Mouse (Mus musculus): ENCODE data around the gene Tmbim4. TPM values are rescaled to one million over a fixed set of nuclear protein-coding genes. Genes with fewer than 3 reads are reported as not detected.

Tmbim4 gene
- polyA plus RNA-seq (2017; shearing (Covaris generic)), result 100 to 1,000 TPM; 122 to 164 (median 132) TPM

- ATAC-seq, result peak; percentile 52
Observed at GRCm38 (mm10) chr10:120201131-120201921, at the start of gene Tmbim4. TSS of gene Tmbim4 (plus strand) at chr10:120201590.

GRCm38 (mm10) chr10:120151672-120152071, 49.7 kb upstream of the Tmbim4 start:
- ATAC-seq, result no peak

DNA sequence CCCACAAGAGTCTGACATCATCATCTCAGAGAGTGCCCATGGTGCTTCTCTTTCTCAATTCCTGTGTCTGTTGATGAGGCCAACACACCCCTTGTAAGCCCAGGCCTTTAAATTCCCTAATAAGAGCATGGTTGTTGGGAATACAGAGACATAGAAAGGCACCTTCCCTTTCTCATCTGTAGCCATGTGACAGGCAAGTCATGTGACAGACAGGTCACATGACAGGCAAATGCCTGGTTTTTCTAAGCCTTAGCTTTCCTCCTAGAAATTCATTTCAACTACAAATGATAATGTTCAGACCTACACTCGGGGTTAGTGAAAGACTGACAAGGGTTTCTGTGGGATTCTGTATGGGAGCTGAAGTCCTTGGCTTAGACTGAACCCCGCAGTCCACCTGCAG, 47.5 kb upstream of the Tmbim4 start:
- ATAC-seq, result no peak

- ATAC-seq, result no peak
Observed at GRCm38 (mm10) chr10:120160533-120160932, 40.9 kb upstream of the Tmbim4 start.

DNA sequence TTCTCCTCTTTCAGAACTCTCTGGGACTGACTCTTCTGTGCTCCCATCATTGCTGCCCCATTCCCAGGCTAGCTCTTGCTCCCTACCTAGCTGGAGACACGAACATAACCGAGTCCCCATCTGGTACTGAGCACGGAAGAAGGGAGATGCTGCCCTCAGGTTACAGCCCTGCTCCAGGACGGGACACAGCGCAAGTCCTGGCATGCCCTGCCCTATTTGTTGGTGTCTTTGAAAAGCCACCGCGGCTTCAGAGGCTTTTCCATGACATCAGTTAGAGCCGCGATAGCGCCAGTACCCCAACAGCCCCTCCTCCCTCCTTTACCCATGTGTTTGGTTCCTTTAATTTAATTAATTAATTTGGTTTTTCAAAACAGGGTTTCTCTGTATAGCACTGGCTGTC, 38.5 kb upstream of the Tmbim4 start:
- no peak for ATAC-seq

DNA sequence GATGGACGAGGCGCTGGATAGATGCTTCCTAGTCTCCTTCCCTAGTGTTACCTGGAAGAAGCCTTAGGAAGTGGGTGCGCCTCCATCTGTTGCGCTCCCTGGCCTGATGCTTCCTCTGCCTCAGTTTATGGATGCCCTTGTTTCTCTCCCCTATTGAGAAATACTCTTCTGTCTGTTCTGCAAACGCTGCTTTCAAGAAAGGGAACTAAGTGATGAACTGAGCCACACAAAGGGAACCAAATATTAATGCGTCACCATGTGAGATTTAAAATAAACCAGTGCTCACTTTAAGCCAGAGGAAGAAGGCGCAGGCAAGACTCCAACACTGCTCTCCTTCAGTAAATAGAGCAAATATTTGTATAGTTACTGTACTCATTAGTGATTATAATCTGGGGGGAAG, 37.9 kb upstream of the Tmbim4 start:
- no peak for ATAC-seq

GRCm38 (mm10) chr10:120164931-120165792, 36.2 kb upstream of the Tmbim4 start:
- ATAC-seq, result no peak

DNA sequence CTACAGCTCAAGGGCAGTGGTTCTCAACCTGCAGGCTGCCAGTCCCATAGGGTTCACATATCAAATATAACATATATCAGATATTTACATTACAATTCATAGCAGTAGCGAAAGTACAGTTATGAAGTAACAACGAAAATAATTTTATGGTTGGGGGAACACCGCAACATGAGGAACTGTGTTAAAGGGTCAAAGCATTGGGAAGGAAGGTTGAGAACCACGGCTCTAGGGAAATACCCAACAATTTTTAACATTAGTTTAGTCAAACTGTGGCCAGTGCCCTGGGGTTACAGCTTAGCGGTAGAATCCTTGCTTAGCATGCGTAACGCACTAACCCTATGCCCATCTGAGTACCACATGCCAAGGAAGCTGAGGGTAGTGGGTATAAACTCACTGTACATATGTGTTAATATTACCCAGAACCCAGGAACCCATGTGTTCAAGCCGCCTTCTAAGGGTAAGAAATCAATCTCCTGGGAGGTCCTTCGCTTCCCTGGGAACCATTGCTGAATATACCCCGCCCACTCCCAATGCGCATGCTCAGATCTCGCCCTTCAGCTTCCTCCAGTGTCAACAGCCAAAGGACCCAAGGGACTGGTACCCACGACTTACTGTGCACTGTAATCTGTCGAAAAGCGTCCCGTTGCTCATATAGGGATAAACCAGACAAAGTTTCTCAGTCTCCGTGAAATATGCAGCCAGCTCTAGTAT, 35.4 kb upstream of the Tmbim4 start:
- ATAC-seq, result no peak

GRCm38 (mm10) chr10:120168070-120168469, 33.3 kb upstream of the Tmbim4 start:
- no peak for ATAC-seq

DNA sequence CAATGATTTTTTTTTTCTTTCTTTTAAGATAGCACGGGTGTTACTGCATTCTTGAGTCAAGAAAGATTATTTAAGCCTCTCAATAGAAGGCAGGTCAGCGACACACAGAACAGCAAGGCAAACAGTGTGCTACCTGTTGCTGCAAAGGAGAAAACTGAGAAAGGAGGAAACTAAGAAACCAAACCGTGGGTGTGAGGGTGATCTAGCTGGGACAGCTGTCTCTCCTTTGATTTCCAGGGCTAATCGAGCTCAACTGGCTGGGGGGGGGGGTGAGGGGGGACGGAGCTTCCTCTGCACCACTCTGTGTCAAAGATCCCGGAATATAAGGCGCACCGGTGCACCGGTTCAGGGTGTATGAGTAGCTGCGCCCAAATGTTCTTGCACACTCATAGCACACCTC, 32.3 kb upstream of the Tmbim4 start:
- no peak for ATAC-seq

DNA sequence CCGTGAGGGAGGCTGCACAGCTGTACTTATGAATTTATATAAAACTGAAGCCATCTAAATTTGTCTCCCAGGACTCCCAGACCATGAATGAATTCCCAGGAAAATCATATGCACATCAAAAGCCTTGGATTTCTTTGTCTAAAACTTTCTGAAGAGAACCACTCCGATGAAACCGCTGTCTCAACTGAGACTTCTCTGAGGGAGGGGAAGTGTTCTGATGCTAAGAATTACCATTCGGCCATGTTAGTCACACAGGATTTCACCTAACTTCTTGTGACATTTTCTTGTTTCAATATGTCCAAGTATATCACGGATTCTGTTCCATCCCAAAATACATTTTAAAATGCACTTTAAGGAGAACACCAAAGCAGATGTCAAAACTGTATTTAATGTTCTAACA, 31.5 kb upstream of the Tmbim4 start:
- no peak for ATAC-seq

DNA sequence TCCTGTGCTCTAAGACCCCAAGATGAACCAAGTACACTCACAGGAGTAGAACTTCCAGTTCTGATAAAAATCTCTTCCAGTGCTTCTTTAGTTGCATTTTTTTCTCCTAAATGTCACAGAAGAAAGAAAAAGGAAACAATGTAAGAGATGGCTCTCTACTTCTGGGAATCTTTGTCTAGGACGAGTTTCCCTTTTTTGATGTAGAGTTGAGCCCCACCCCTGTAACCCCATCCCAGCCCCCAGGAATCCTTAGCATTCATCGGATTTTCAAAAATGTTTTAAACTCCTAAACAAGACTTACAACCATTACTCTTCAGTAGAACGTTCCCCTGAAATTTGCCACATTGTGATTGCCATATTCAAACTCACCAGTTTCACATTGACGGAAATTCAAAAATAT, 31.1 kb upstream of the Tmbim4 start:
- no peak for ATAC-seq

DNA sequence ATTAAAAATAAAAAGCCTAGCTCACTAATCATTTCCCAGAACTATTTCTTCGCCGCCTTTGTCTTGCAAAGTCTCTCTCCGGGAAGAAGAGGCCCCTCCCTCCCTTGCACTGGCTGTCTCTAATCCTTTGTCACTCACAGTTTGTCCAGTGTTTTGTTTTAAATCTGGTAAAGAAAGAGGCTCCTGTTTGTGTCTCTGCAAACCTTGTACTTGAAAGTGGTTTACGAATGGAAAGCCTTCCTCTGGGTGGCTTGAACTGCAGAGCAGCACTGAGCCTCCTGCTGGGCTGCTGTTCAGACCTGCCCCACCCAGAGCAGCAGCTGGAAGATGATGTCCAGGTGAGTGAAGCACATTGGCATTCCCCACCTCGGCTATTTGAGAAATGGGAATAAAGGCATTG, 30.1 kb upstream of the Tmbim4 start:
- ATAC-seq, result no peak

- ATAC-seq, result no peak
Observed at GRCm38 (mm10) chr10:120174192-120174705, 27.1 kb upstream of the Tmbim4 start.

DNA sequence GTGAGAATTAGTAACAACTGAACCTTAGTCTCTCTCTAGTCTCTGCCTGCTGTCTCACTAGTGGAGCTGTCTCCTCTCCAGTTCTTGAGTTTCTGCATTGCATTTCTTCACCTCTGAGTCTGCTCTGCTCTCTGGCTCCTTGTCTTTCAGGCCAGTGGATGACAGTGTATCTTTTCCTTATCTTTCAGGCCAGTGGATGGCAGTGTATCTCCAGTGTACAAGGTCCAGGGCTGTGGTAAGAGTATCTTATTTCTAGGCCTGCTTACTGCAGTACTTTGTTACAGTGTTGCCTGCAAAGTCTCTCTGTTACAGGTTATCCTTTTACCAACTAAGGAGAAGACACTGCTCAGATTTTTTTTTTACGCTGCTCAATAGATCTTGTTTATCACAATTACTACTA, 18.5 kb upstream of the Tmbim4 start:
- ATAC-seq, result peak; percentile 68

GRCm38 (mm10) chr10:120183342-120183741, 18.0 kb upstream of the Tmbim4 start:
- no peak for ATAC-seq

DNA sequence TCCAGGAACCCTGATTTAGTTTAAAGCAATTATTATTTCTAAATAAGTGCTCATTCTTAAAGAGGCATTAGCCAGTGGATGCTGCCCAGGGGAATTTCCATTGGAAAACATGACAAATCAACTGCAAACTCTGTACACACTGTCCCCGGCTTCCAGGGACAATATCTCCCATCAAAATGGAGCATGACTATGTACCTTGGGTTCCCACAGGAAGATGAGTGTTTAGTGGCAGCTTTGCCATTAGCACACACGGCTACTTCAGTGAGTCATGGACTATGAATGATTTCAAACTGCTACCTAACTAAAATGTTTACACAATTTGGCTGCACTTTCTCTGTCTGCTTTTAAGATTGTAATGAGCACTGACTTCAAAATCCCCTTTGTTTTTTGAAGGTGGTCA, 12.9 kb upstream of the Tmbim4 start:
- ATAC-seq, result no peak

DNA sequence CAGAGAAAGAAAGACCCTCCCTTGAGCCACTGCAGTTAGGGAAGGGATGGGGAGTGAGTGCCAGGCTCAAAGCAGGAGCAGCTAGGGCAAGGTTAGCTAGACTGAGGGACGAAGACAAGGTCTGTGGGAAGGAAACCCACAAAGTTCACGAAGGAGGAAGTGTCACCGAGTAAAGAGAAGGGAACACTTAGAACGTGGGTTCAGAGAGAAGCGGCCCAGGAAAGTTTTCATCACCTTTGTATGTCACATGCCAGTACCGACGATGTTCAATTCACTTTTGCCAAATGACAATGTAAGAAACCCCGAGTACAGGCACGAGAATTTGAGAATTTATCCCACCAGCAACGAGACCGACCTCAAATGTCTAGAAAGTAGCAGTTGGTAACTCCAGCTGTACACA, 12.1 kb upstream of the Tmbim4 start:
- ATAC-seq, result no peak

DNA sequence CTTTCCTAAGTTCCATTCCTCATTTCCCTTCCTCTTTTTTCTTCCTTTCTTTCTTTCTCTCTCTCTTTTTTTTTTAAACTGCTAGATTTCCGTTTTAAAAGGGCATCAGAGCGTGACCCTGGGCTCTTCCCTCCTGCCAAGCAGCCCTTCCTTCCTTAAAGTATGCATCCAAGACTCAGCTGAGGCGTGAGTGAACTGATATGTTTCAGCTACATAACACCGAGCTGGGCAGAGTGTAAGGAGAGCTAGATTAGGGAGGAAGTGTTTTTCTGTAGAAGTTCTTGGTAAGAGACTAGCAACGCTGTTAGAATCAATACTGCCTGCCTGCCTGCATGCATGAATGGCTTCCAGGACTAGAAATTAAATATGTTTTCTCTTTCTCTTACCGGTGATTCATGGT, 11.6 kb upstream of the Tmbim4 start:
- ATAC-seq, result no peak

- ATAC-seq, result no peak
Observed at GRCm38 (mm10) chr10:120191165-120191564, 10.2 kb upstream of the Tmbim4 start.

DNA sequence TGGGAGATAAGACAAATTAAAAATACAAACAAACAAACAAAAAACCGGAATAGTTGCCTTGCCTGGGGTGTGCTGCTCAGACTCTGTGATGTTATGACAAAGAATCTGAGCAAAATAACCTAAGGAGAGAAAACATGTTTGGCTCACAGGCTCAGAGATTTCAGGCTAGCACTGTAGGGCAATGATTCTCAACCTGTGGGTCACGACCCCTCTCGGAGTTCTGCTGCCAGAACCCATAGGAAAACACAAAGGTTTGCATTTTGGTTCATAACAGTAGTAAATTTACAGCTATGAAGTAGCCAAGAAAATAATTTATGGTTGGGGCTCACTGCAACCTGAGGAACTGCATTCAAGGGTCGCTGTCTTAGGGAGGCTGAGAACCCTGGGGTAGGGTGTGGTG, 9.1 kb upstream of the Tmbim4 start:
- no peak for ATAC-seq

- peak; percentile 96 for ATAC-seq
Observed at GRCm38 (mm10) chr10:120193255-120193654, 8.1 kb upstream of the Tmbim4 start.

All from inflammation-experienced regulatory T-cells, adult 6 months (primary cell).